Mouse (Mus musculus) brain, embryonic 14.5 days (tissue): ENCODE measurements around the gene Shank3. TPM values are rescaled to one million over a fixed set of nuclear protein-coding genes. Genes with fewer than 3 reads are reported as not detected.

Experiments
- DNase-seq: peaks from one replicate; pipeline ENCODE4 v3.0.0-alpha.2; 2011; ENCODE audit warnings: low read depth
- CTCF ChIP-seq: fragments of 200-500 bp; IDR thresholded peaks from 2 replicates; pipeline ENCODE4 v1.5.1; 2012; ENCODE audit warnings: inconsistent platforms, mild to moderate bottlenecking, moderate library complexity, borderline replicate concordance; ENCODE audit not compliant: insufficient read depth, insufficient read length; ENCODE audit errors: extremely low read depth
- POLR2A ChIP-seq: fragments of 200-500 bp; IDR thresholded peaks from 2 replicates; pipeline ENCODE4 v1.6.1; 2012; ENCODE audit warnings: mild to moderate bottlenecking, inconsistent platforms, borderline replicate concordance; ENCODE audit not compliant: poor library complexity, insufficient read depth, insufficient read length, severe bottlenecking; ENCODE audit errors: extremely low read depth
- polyA plus RNA-seq: library from polyadenylated mRNA; depleted of rRNA; stranded (reverse); fragments of >200 nt; gene quantifications from 2 replicates; pipeline ENCODE4 v1.2.3, GENCODE M21; 2012; rRNA removed

Gene Shank3
- 31.2 and 41.5 TPM in 2 replicates for polyA plus RNA-seq

- TF ChIP-seq CTCF = no peak
- no peak for TF ChIP-seq POLR2A
- peak; percentile 55 for DNase-seq
These were observed at the start of gene Shank3 for GRCm38 (mm10) chr15:89498961-89499688. Gene Shank3, plus strand, starts transcription at chr15:89499623.

GRCm38 (mm10) chr15:89452906-89453864, 46.2 kb upstream of the Shank3 start:
- DNase-seq = no peak
- no peak for TF ChIP-seq CTCF

GRCm38 (mm10) chr15:89453865-89454478, 45.5 kb upstream of the Shank3 start, which contains the start of gene Mapk8ip2:
Gene Mapk8ip2, plus strand, starts transcription at chr15:89453913.
- peak; percentile 63 for TF ChIP-seq POLR2A
- TF ChIP-seq CTCF = no peak
- DNase-seq = peak; percentile 77

- no peak for TF ChIP-seq POLR2A
- no peak for TF ChIP-seq CTCF
- DNase-seq = no peak
These were observed 44.6 kb upstream of the Shank3 start for GRCm38 (mm10) chr15:89454857-89455256.

- no peak for DNase-seq
- TF ChIP-seq CTCF (no peak), POLR2A (no peak)
These were observed 43.8 kb upstream of the Shank3 start for GRCm38 (mm10) chr15:89455642-89456041.

GRCm38 (mm10) chr15:89458942-89459341, 40.5 kb upstream of the Shank3 start:
- no peak for TF ChIP-seq CTCF
- no peak for TF ChIP-seq POLR2A

GRCm38 (mm10) chr15:89459821-89460220, 39.6 kb upstream of the Shank3 start:
- no peak for TF ChIP-seq POLR2A
- TF ChIP-seq CTCF = no peak
- DNase-seq = no peak

More at GRCm38 (mm10) chr15:89458942-89459341, 40.5 kb upstream of the Shank3 start:
- DNase-seq = no peak

GRCm38 (mm10) chr15:89460298-89460697, 39.1 kb upstream of the Shank3 start:
- no peak for DNase-seq
- TF ChIP-seq CTCF = no peak
- TF ChIP-seq POLR2A = no peak

GRCm38 (mm10) chr15:89461321-89461720, 38.1 kb upstream of the Shank3 start:
- TF ChIP-seq POLR2A (no peak), CTCF (no peak)
- DNase-seq = no peak

GRCm38 (mm10) chr15:89462176-89462575, 37.2 kb upstream of the Shank3 start:
- no peak for DNase-seq
- TF ChIP-seq CTCF = no peak
- TF ChIP-seq POLR2A = no peak
